Mouse (Mus musculus): Measurements from ENCODE around the gene Cldn14.
"Not testable (repeated sequence)": the region's sequence is repeated elsewhere in the genome, so short reads cannot be mapped to it uniquely, and the experiment has no call there.

The Cldn14 gene

DNA sequence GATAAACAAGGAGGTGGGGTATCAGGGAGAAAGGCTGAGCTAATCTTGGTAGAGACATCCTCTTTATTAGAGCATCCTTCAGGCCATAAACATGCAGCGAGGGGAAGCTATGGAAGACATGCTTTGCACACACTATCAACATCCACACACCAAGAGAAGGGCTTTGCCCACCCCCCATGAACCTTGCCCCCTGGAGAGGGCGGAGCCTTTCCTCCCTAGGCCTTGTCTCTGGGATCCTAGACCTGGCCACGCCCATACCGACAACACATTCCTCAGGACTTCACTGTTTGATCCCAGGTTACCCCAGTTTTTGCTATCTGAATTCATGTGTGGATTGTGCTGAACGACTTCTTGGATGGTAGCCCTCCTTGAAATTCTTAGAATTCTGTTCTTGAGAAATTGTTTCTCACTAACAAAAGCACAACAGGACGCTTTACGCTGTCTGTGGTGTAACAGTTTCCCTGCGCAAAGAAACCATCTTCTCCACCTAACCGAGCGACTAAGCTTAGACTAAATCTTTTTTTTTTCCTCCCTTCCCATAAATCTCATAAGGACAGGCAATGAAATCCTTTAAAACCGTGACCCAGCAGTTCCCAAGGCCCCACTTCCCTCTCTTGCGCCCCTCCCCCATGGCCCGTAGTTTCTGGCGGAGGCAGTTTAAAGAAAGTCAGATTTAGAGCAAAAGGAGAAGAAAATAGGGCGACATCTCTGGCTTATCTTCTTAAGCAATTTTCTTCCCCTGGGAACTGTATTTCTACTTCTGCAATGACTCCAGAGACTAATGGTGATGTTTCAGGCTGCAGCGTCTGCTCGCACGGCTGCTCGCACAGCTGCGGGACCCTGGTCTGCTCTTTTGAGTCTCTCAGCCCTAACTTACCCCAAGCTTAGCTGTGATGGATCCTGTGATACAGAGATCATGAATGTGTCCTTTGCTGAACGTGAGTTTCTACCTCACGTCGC lies 1.7 kb downstream of the Cldn14 start:
- peak; percentile 70 for DNase-seq (ENCODE audit: low read depth, low spot score)

DNA sequence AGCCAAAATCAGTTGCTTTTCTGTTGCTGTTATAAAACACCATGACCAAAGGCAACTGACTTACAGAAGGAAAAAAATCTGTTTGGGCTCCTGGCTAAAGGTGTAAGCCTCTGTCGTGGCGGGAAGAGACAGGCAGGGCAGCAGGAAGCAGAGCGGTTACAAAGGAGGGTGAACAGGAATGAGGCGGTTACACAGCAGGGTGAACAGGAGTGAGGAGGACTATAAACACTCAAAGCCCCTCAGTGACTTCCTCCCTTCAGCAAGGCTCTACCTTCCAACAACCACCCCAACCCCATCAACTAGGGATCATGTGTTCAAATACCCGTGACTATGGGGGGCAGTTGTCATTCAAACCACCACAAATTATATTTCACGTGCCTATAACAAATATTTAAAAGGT lies 5.2 kb downstream of the Cldn14 start:
- DNase-seq (ENCODE audit: low read depth, low spot score): no peak

DNA sequence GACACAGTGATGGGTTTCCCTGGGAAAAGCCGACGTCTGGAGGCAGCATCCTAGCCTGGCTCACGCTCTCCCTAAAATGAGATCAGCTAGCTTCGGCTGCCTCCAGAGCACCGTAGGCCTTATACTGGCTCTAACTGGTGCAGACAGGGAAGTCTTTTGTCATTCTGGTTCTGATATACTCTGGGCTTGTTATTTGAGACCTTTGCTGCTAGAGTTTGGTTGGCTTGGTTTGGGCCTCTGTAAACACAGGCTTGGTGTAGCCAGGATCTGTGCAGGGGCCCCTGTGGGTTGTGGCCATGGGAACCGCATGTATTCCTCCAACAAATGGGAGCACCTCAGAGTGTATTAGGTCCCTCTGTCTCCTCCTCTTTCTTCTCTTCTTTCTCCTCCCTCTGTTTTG lies 7.3 kb downstream of the Cldn14 start:
- DNase-seq (ENCODE audit: low read depth, low spot score): no peak

DNA sequence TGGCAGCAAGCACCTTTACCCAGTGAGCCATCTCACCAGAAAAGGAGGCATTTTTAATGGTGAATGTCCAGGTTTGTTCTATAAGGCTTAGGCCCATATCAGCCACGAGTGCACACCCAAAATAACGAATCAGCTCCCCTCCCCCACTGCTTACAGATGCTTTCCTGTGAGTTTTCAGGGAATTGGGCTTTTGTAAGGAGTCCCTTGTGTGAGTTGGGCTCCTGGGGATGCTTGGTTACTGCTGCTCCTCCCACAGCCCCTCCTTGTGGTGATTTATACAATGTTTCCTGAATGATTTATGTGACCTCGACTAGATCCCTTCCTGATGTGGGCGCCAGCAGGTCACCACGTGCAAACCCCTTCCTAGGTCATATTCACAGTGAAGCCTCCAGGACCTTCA lies 9.7 kb downstream of the Cldn14 start:
- no peak for DNase-seq (ENCODE audit: low read depth, low spot score)

- DNase-seq (ENCODE audit: low read depth, low spot score): no peak
These were observed 25.1 kb downstream of the Cldn14 start for GRCm38 (mm10) chr16:93983576-93983975.

DNA sequence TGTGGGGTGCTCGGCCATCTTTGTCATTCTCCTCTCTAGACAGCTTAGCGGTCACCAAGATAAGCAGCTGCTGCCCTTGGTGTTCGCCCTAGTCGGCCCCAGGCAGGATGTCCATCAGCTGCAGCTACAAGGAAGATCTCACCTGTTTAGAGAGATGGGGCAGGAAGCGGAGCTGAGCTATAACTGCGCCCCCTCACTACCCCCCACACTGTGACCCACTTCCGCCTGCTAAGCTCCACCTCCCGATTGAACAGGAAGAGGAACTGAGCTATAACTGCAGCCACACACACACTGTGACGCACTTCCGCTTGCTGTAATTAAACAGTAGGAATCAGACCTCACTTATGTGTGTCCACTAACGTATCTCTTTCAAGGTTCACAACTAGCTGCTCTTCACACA lies 26.3 kb downstream of the Cldn14 start:
- no peak for DNase-seq (ENCODE audit: low read depth, low spot score)

- no peak for DNase-seq (ENCODE audit: low read depth, low spot score)
These were observed 27.3 kb downstream of the Cldn14 start for GRCm38 (mm10) chr16:93981190-93981841.

DNA sequence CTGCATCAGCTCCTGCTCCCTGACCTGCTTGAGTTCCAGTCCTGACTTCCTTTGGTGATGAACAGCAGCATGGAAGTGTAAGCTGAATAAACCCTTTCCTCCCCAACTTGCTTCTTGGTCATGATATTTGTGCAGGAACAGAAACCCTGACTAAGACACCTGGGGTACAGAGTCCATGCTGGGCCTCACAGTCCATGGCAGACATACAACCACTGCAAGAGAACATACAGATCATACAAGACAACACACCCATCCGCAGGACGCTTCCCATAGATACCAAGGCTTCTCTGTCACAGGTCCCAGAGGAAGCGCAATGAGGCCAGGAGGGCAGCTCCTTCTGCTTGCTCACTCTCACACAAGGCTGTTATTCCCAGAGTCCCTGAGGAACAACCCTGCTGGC lies 28.3 kb downstream of the Cldn14 start:
- DNase-seq (ENCODE audit: low read depth, low spot score): not testable (repeated sequence)

DNA sequence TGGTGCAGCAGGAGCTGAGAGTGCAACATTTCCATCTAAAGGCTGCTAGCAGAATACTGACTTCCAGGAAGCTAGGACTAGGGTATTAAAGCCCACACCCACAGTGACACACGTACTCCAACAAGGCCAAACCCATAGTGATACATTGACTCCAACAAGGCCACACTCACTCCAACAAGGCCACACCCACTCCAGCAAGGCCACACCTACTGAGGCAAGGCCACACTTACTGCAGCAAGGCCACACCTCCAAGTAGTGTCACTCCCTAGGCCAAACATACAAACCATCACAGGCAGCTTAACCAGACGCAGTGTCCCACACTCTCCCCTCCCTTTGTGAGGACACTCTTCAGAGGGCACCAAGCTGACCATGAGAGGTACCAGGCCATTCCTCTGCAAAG lies 29.3 kb downstream of the Cldn14 start:
- DNase-seq (ENCODE audit: low read depth, low spot score): no peak

DNA sequence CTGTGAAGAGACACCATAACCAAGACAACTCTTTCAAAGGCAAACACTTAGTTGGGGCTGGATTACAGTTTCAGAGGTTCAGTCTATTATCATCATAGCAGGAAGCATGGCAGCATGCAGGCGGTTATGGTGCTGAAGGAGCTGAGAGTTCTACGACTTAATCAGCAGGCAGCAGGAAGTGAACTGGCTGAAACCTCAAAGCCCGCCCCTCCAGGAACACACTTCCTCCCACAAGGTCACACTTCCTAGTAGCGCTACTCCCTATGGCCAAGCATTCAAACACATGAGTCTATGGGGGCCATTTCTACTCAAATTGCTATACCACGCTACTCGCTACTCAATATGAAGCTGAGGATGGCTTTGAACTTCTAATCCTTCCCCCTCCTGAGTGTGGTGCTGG lies 31.1 kb downstream of the Cldn14 start:
- DNase-seq (ENCODE audit: low read depth, low spot score): no peak

DNA sequence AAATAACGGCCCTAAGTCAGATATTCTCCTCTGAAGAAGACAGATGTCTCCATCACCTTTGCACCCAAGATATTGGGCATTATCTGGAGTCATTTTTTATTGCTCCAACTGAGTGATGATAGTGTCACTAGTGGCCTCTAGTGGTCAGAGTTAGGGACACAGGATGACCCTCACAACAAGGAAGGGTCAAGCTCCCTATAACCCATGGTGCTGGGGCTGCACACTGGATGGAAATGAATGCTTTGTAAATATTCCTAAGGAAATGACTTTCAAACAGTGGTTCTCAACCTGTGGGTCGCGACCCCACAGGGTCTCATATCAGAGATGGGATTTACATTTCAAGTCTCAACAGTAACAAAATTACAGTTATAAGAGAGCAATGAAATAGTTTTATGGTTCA lies 31.7 kb downstream of the Cldn14 start:
- DNase-seq (ENCODE audit: low read depth, low spot score): no peak

- no peak for DNase-seq (ENCODE audit: low read depth, low spot score)
These were observed 33.2 kb downstream of the Cldn14 start for GRCm38 (mm10) chr16:93975430-93975829.

DNA sequence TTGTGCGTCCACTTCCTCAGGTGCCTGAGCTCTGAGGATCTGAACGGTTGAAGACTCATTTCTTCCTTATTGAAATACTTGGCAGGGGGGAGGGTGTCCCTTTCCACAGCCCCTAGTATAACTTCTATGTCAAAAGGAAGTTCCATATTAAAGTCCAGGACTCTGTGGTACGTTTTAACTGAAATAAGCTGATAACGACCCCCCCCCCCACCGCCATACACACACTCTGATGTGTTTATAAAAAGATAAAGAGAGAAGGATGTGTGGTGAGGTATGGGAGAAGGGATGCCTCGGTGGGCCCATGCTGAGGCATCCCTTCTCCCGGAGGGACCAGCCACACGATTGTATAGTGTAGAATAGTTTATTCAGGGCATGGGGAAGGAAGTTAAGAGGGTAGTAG lies 34.4 kb downstream of the Cldn14 start:
- no peak for DNase-seq (ENCODE audit: low read depth, low spot score)

DNA sequence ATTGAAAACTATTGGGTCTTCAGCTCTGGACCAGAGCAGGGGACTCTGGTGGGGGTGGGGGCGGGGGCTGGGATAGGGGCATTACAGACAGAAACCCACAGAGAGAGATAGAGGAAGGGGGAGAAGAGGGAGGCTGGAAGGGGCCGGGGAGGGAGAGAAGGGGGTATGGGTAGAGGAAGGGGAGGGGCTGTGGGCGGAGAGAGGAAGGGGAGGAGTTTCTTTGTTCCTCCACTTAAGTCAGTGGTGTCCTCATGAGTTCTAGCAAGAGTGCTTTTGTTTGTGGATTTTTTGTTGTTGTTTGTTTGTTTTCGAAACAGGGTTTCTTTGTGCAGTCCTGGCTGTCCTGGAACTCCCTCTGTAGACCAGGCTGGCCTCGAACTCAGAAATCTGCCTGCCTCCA lies 35.1 kb downstream of the Cldn14 start:
- no peak for DNase-seq (ENCODE audit: low read depth, low spot score)

DNA sequence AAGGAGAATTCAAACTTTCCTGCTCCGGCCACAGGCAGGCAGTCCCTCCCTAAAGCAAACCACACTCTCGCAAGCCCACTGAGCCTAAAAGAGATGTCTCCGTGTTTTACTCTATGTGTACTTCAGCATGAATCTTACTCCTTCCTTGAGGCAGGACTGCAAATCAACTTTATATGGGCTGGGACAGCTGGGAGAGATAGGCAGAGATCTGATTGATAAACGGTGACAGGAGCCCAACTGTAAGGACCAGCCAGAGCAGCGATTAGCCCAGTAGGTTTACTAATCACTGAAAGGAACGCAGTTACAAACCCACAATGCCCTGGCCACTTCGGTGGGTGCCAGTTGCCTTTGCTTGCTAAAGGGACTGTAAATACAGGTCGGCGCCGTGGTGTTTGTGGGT lies 35.5 kb downstream of the Cldn14 start:
- no peak for DNase-seq (ENCODE audit: low read depth, low spot score)

DNA sequence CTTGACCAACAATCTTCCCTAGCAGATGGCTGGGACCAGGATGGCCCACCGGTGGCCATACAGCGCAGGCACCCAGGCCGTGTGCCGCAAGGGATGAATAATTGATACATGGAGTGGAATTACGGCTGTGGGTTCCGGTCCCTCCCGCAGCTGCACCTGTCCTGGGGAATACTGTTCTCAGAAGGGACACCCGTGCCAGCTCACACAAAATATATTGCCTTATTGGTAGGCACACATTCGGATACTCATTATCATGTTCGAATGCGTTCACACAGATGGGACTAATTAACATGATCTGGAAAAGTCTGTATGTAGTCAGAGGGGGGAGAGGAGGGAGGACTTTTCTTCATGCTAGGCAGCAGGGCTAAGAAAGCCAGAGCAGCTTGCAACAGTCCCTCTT lies 37.6 kb downstream of the Cldn14 start:
- DNase-seq (ENCODE audit: low read depth, low spot score): no peak

GRCm38 (mm10) chr16:93967893-93968292 lies 40.7 kb downstream of the Cldn14 start:
- DNase-seq (ENCODE audit: low read depth, low spot score): no peak

DNA sequence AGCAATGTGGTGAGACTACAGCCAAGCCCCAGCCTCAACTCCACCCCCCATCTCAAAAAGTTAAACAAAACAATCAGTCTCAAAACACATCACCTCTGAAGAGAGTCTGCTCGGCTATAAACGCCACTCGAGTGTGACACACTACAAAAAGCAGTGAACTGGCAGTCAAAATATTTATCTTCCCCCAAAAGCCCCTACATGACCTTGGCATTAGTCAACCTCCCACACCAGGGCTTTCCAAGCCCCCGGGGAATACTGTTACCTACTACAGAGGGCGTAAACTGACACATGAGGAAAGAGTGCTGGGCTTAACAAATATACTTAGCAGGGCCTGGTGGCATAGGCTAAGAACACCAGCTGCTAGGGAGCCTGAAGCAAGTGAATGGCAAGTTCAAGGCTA lies 46.4 kb downstream of the Cldn14 start:
- DNase-seq (ENCODE audit: low read depth, low spot score): peak; percentile 34

- no peak for DNase-seq (ENCODE audit: low read depth, low spot score)
These were observed 47.5 kb downstream of the Cldn14 start for GRCm38 (mm10) chr16:93961099-93961646.

DNA sequence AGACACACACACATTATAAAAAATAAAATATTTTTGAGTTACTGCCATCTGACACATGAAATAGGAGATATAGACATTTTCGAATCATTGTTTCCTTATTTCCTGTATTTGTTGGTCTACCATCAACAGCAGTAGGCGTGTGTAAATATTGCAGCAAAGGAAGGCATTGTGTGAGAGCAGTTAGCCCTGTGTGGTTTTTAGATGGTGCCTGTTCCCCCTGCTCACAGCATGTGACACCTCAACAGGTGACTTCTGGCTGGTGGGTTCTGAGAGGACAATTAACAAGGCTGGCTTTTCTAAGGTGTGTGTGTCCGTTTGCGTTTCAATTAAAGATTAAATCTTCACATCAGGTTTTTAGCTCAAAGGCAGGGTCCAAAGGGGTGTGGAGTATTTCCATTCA lies 48.1 kb downstream of the Cldn14 start:
- no peak for DNase-seq (ENCODE audit: low read depth, low spot score)

DNA sequence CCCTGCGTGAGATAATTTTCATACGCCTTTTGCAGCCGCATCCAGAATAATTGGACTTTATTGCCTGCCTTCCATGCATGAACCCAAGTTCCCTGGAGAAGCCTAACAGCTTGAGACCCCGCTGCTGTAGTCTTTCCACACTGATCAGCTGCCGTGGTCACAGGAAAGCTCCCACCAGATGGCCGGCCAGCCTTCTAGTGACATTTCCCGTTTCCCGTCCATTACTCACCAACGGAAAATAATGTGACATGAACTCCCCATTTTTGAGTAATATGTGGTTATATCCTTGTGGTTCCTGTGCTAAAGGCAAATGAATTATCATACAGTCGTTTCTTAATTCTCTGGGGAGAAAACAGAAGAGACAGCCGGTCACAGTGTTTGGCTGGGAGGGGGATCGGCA lies 51.2 kb downstream of the Cldn14 start:
- DNase-seq (ENCODE audit: low read depth, low spot score): no peak

GRCm38 (mm10) chr16:93956986-93957385 lies 51.7 kb downstream of the Cldn14 start:
- no peak for DNase-seq (ENCODE audit: low read depth, low spot score)

DNA sequence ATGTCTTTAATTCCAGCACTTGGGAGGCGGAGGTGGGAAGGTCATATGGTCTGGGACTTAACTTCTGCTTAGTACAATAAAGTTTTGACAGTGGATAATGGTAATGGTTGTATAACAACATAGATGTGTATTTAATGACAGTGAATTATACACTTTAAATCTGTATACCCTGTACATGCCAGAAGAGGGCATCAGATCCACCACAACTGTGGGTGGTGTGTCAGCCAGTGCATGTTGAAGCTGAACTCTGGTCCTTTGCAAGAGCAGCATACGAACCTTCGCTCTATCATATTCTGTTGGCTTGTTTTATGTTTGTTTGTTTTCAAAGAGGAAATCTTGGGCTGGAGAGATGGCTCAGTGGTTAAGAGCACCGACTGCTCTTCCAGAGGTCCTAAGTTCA lies 61.2 kb downstream of the Cldn14 start:
- DNase-seq (ENCODE audit: low read depth, low spot score): no peak

All from mesoderm, embryonic 11.5 days (tissue).